In genomic region chr11:101174389-101174745, GRCm38 (mm10) we compare ENCODE assay signal across 10 mouse cellular contexts. TPM values are rescaled to one million over a fixed set of nuclear protein-coding genes. Genes with fewer than 3 reads are reported as not detected.
DNase-seq lines count a peak whose midpoint lies in the region; ATAC-seq and TF ChIP-seq lines count a peak whose summit lies in the region.
"Had no signal": no experiment of that assay in that cellular context is flagged by ENCODE, and none has a peak within 500 bp of the region (broad histone marks: within the 10 kb centered on the region; RNA-seq: fewer than 3 reads in every experiment).

No protein-coding gene starts in this region.

- H3K4me3 ChIP-seq in C2C12 (ENCODE audit: insufficient read depth, poor library complexity, severe bottlenecking) = peak overlapping the region; percentile 29
- H3K4me3 ChIP-seq in forebrain, embryonic 12.5 days (replicated peaks) = peak overlapping the region; percentile 28
- H3K4me3 ChIP-seq in limb, embryonic 15.5 days = peak overlapping the region; percentile 36

- H3K79me3 ChIP-seq in C2C12 (ENCODE audit: low read depth) = peaks cover 11% of the 10 kb centered on the region

- H3ac ChIP-seq in C2C12 (ENCODE audit: control insufficient read depth, insufficient read length, low read depth) = no peak overlapping the region

- 31% methylated on average over 9 of the region's 9 CpGs for WGBS in forebrain, embryonic 12.5 days
- 23% methylated on average over 9 of the region's 9 CpGs for WGBS in limb, embryonic 15.5 days

- peaks cover 16% of the 10 kb centered on the region for H3K79me2 ChIP-seq in C2C12 (ENCODE audit: control insufficient read depth, insufficient read depth)

- intact Hi-C loops in heart, postnatal 14 days (cut with DNase I) = loop anchor here (10.0 kb wide), 1 partner anchor 280 kb away; no protein-coding TSS in a partner anchor

- no peak overlapping the region for H3K27ac ChIP-seq in forebrain, embryonic 12.5 days
- H3K27ac ChIP-seq in limb, embryonic 15.5 days = no peak overlapping the region

- H3K27me3 ChIP-seq in C2C12 (ENCODE audit: control insufficient read depth, insufficient read depth, insufficient read length) = no peaks in the 10 kb centered on the region
- peaks cover 79% of the 10 kb centered on the region for H3K27me3 ChIP-seq in forebrain, embryonic 12.5 days
- H3K27me3 ChIP-seq in limb, embryonic 15.5 days = peaks cover 66% of the 10 kb centered on the region

- H3K9me3 ChIP-seq in forebrain, embryonic 12.5 days = no peaks in the 10 kb centered on the region
- no peaks in the 10 kb centered on the region for H3K9me3 ChIP-seq in limb, embryonic 15.5 days

- no peak for TF ChIP-seq CTCF in C2C12 (IDR thresholded peaks at IDR 0.05; ENCODE audit: control insufficient read depth, insufficient read depth, insufficient read length)

- no peak for ATAC-seq in forebrain, embryonic 12.5 days (ENCODE audit: low FRiP score)
- no peak for ATAC-seq in limb, embryonic 15.5 days (ENCODE audit: insufficient number of reproducible peaks, low FRiP score, low TSS enrichment, low read depth)

- H3K9ac ChIP-seq in forebrain, embryonic 12.5 days = 0 out of 2 replicates have a peak overlapping the region, but pooled peaks have one; percentile 58
- 0 out of 2 replicates have a peak overlapping the region, but pooled peaks have one; percentile 26 for H3K9ac ChIP-seq in limb, embryonic 15.5 days

- H3K36me3 ChIP-seq in C2C12 (ENCODE audit: control insufficient read depth, insufficient read depth) = no peaks in the 10 kb centered on the region
- H3K36me3 ChIP-seq in forebrain, embryonic 12.5 days (replicated peaks) = no peaks in the 10 kb centered on the region
- H3K36me3 ChIP-seq in limb, embryonic 15.5 days = no peaks in the 10 kb centered on the region

- DNase-seq in heart, adult 11 months = peak; percentile 97
- no peak for DNase-seq in heart, postnatal 14 days
- no peak for DNase-seq in right cerebral cortex, postnatal 14 days
- no peak for DNase-seq in layer of hippocampus, adult 18-20 months (ENCODE audit: low spot score in 2 of 2)
- DNase-seq in c-Kit-positive CD71-positive TER-119-positive erythroid progenitor cells, embryonic 14.5 days (ENCODE audit: low spot score) = no peak

- peak overlapping the region; percentile 60 for H3K4me2 ChIP-seq in forebrain, embryonic 12.5 days
- peak overlapping the region; percentile 70 for H3K4me2 ChIP-seq in limb, embryonic 15.5 days

- H3K4me1 ChIP-seq in forebrain, embryonic 12.5 days = peaks cover 73% of the 10 kb centered on the region
- H3K4me1 ChIP-seq in limb, embryonic 15.5 days = peaks cover 70% of the 10 kb centered on the region

TF ChIP-seq in C2C12, 6 proteins besides CTCF, POLR2A, EP300 and RAD21:
- TF ChIP-seq FOSL1 (IDR thresholded peaks at IDR 0.05; ENCODE audit: insufficient read depth, low read length, poor library complexity, severe bottlenecking) (no peak), CEBPB (IDR thresholded peaks at IDR 0.05; ENCODE audit: low read depth) (no peak), MAX (IDR thresholded peaks at IDR 0.05) (no peak), MYOG (IDR thresholded peaks at IDR 0.05; ENCODE audit: control insufficient read depth, extremely low read depth, insufficient read length) (no peak), USF1 (IDR thresholded peaks at IDR 0.05; ENCODE audit: low read depth) (no peak), MYOD1 (IDR thresholded peaks at IDR 0.05; ENCODE audit: control insufficient read depth, insufficient read length, low read depth) (no peak)

RNA-seq across cellular contexts. Expression of gene Ccr10, which starts 0.9 kb away (rescaled TPM):
- not detected for total RNA-seq in heart, postnatal 14 days (2021)
- polyA plus RNA-seq in C2C12 (2012; fragmentation: generic; extraction: Trizol) = 0.18 TPM
- polyA plus RNA-seq in forebrain, embryonic 12.5 days (2016; fragmentation: Nextera tagmentation; extraction: Ambion mirVana) = 0.10 TPM in 1 of 2 replicates, not detected in the other
- 0.14 and 0.36 TPM in 2 replicates for polyA plus RNA-seq in limb, embryonic 15.5 days (2015; fragmentation: Nextera tagmentation; extraction: Ambion mirVana)
- total RNA-seq in layer of hippocampus, adult 18-20 months (2021) = under 1 TPM in 1 of 2 experiments, not detected in 1; 0.18 TPM
- total RNA-seq: heart, adult 18-20 months; MEL had no signal

RNA-seq across cellular contexts. Expression of gene Plekhh3, which starts 3.2 kb away (rescaled TPM):
- total RNA-seq in heart, postnatal 14 days (2021) = 10 to 100 TPM; 26.6 to 26.9 TPM
- 18.3 TPM for polyA plus RNA-seq in C2C12 (2012; fragmentation: generic; extraction: Trizol)
- polyA plus RNA-seq in forebrain, embryonic 12.5 days (2016; fragmentation: Nextera tagmentation; extraction: Ambion mirVana) = 9.2 and 9.6 TPM in 2 replicates
- polyA plus RNA-seq in limb, embryonic 15.5 days (2015; fragmentation: Nextera tagmentation; extraction: Ambion mirVana) = 21.7 and 22.1 TPM in 2 replicates
- total RNA-seq in layer of hippocampus, adult 18-20 months (2021) = 10 to 100 TPM; 15.0 to 15.3 TPM

RNA-seq across cellular contexts. Expression of gene Cntnap1, which starts 4.0 kb away (rescaled TPM):
- total RNA-seq in heart, postnatal 14 days (2021) = 1 to 10 TPM; 1.4 to 2.1 TPM
- 0.28 TPM for polyA plus RNA-seq in C2C12 (2012; fragmentation: generic; extraction: Trizol)
- polyA plus RNA-seq in forebrain, embryonic 12.5 days (2016; fragmentation: Nextera tagmentation; extraction: Ambion mirVana) = 0.46 and 0.57 TPM in 2 replicates
- 1.2 and 1.4 TPM in 2 replicates for polyA plus RNA-seq in limb, embryonic 15.5 days (2015; fragmentation: Nextera tagmentation; extraction: Ambion mirVana)
- total RNA-seq in layer of hippocampus, adult 18-20 months (2021) = 100 to 1,000 TPM; 154 to 162 TPM
- total RNA-seq: MEL had no signal

RNA-seq across cellular contexts. Expression of gene Tubg2, which starts 18.7 kb away (rescaled TPM):
- 1 to 10 TPM; 2.2 to 2.9 TPM for total RNA-seq in heart, postnatal 14 days (2021)
- 0.13 TPM for polyA plus RNA-seq in C2C12 (2012; fragmentation: generic; extraction: Trizol)
- polyA plus RNA-seq in forebrain, embryonic 12.5 days (2016; fragmentation: Nextera tagmentation; extraction: Ambion mirVana) = 7.6 and 8.3 TPM in 2 replicates
- polyA plus RNA-seq in limb, embryonic 15.5 days (2015; fragmentation: Nextera tagmentation; extraction: Ambion mirVana) = 5.7 and 6.8 TPM in 2 replicates
- 10 to 100 TPM; 40.2 to 42.7 TPM for total RNA-seq in layer of hippocampus, adult 18-20 months (2021)
- total RNA-seq: MEL had no signal

RNA-seq across cellular contexts. Expression of gene Ezh1, which starts 51.9 kb away (rescaled TPM):
- total RNA-seq in heart, postnatal 14 days (2021) = 10 to 100 TPM; 24.0 to 27.5 TPM
- polyA plus RNA-seq in C2C12 (2012; fragmentation: generic; extraction: Trizol) = 4.5 TPM
- polyA plus RNA-seq in forebrain, embryonic 12.5 days (2016; fragmentation: Nextera tagmentation; extraction: Ambion mirVana) = 11.1 and 12.5 TPM in 2 replicates
- 15.6 and 17.6 TPM in 2 replicates for polyA plus RNA-seq in limb, embryonic 15.5 days (2015; fragmentation: Nextera tagmentation; extraction: Ambion mirVana)
- total RNA-seq in layer of hippocampus, adult 18-20 months (2021) = 10 to 100 TPM; 79.0 to 84.0 TPM
